Mouse (Mus musculus): Measurements from ENCODE around the gene Junb.
A peak's percentile ranks its signal among the peaks of the same experiment; 100 is the strongest.

DNA sequence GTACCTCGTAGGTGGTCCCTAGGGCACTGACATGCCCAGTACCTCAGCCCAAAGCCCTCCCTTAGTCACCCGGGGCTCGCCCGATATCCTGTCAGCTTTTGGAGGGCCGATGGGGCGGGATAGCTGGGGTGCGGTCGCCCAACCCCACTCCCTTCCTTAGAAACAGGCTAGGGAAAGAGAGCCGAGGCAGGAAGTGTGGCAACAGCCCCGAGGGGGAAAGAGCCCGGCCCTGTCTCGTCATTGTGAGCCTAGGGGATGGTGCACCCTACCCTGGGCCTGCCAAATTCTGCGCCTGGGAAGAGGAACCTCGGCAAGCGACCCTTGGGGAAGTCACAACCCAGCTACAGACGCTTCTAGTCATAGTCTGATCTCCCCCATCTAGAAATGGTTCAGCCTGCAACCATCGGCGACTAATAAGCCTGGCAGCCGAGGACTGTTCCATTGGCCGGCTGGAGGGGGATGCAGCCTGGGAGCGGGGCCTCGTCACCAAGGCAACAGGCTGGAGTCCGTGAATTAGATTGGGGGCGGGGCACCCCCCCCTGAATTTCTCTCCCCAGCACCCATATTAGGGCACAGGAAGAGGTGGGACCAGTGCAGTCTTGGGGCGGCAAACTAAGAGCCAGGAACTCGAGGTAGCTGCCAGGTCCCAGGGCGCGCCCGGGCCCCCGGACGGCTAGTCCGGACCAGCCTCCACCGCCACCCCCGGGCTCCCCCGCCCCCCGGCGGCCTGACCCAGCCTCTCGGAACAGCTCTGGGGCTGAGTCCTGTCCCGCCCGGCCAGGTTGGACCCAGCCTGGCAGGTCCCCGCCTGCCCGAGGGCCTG, 1.3 kb upstream of the Junb start:
- TF ChIP-seq CTCF (IDR thresholded peaks at IDR 0.05; ENCODE audit: low read depth) (no peak), EP300 (IDR thresholded peaks at IDR 0.05; ENCODE audit: low read depth) (0 out of 2 replicates have a peak, but pooled peaks have one; percentile 49)
